Mouse (Mus musculus) heart, embryonic 10.5 days (tissue): Measurements from ENCODE around the gene Nrbp1. TPM values are rescaled to one million over a fixed set of nuclear protein-coding genes. Genes with fewer than 3 reads are reported as not detected.

Experiments
- DNase-seq: peaks from one replicate; pipeline ENCODE4 v3.0.0-alpha.2; 2017; ENCODE audit warnings: low spot score
- H3K27ac ChIP-seq: fragments of 300-500 bp; sonication (generic); 2 replicates; pipeline ENCODE4 v1.5.1; 2016; ENCODE audit warnings: mild to moderate bottlenecking
- H3K27me3 ChIP-seq: fragments of 300-500 bp; sonication (generic); 2 replicates; pipeline ENCODE4 v1.6.1; 2016; ENCODE audit warnings: mild to moderate bottlenecking; ENCODE audit not compliant: poor library complexity, insufficient read depth, severe bottlenecking
- H3K36me3 ChIP-seq: fragments of 300-500 bp; sonication (generic); 2 replicates; pipeline ENCODE4 v1.6.1; 2016; ENCODE audit warnings: mild to moderate bottlenecking, moderate library complexity
- H3K4me1 ChIP-seq: fragments of 300-500 bp; sonication (generic); 2 replicates; pipeline ENCODE4 v1.6.1; 2016; ENCODE audit warnings: mild to moderate bottlenecking
- H3K4me3 ChIP-seq: fragments of 300-500 bp; sonication (generic); 2 replicates; pipeline ENCODE4 v1.5.1; 2016; ENCODE audit warnings: mild to moderate bottlenecking, moderate library complexity
- H3K9me3 ChIP-seq: fragments of 300-500 bp; sonication (generic); 2 replicates; pipeline ENCODE4 v1.6.1; 2016; ENCODE audit warnings: mild to moderate bottlenecking, moderate library complexity
- WGBS: fragments of 180-500 bp; shearing (Covaris S2); methylation state at CpG from one replicate; pipeline ENCODE4 v1.1.7; 2016; 5-methylcytosine and 5-hydroxymethylcytosine counted together
- polyA plus RNA-seq: library from polyadenylated mRNA; unstranded; fragments of >200 nt; fragmentation: Nextera tagmentation; extraction: Ambion mirVana; gene quantifications from 2 replicates; pipeline ENCODE4 v1.2.1, GENCODE M21; 2016

Gene Nrbp1
- polyA plus RNA-seq, 1 experiment from 2014 or later = 153 TPM

DNA sequence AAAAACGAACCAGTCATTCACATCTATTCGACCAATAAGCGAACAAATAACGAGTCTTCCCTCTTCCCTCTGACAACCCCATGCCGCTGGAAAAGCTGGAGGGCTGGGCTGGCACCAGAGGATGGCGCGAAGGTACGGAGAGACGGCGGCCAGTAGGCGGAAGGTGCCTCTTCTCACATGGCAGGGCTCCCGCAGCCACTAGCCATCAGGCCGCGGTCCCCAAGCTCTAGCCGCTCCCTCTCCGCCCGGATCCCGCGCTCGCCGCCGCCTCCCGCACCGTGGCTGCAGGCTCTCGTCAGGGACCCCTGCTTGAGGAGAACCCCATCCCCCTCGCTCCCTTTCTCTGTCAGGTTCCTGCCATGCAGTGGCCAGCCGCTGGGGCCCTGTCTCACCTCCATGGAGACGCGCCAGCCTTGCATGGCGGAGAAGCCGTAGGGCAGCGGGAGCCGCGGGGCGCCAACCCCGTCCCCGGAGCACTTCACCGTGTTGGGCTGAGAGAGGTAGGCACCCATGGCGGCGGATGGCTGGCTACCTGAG, 20.7 kb upstream of the Nrbp1 start:
- Histone ChIP-seq H3K36me3 (no peaks in the 10 kb centered on the region), H3K9me3 (no peaks in the 10 kb centered on the region), H3K27me3 (no peaks in the 10 kb centered on the region), H3K4me1 (peaks cover 9% of the 10 kb centered on the region; the same call in 1 of the 2 replicates), H3K27ac (peak overlapping the region; percentile 97), H3K4me3 (peak overlapping the region; percentile 99)
- DNase-seq = no peak
- WGBS = under 1% methylated on average over 40 of the region's 40 CpGs

GRCm38 (mm10) chr5:31220448-31221303, 20.0 kb upstream of the Nrbp1 start, which contains the start of gene Ppm1g:
Ppm1g (minus strand) TSS chr5:31220687.
- DNase-seq = peak; percentile 97
- Histone ChIP-seq H3K27ac (peak within 1 kb of the TSS; percentile 97), H3K4me3 (peak within 1 kb of the TSS; percentile 99), H3K36me3 (no peaks in the 10 kb centered on the region), H3K9me3 (no peaks in the 10 kb centered on the region), H3K4me1 (peaks cover 9% of the 10 kb centered on the region; the same call in 1 of the 2 replicates), H3K27me3 (no peaks in the 10 kb centered on the region)
- under 1% methylated on average over 70 of the region's 70 CpGs for WGBS

DNA sequence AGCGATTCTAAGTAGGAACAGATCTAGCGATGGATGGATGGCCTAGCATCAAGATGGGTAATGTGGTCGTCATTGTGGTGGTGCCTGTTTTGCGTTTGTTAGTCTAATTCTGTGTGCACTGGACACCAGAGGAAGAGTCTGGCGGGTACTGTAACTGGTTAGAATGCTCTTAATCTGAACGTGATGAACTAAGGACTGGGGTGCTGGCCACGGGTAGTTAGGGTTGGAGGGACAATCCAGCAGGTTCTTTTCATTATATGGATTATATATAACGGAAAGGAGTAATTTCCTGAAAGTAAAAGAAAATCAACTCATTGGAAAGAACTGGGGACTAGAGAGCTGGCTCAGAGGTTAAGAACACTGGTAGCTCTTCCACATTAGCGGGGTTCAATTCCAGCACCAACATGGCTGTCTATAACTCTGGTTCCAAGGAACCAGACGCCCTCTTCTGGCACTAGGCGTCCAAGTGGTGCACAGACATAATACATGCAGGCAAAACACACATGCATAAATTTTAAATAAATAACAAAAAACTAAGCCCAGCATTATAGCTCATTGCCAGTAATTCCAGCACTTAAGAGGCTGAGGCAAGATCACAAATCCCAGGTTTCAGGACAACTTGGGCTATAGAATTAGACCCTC, 19.2 kb upstream of the Nrbp1 start:
- no peak for DNase-seq
- Histone ChIP-seq H3K9me3 (no peaks in the 10 kb centered on the region), H3K27ac (peak overlapping the region; percentile 97), H3K4me3 (peak overlapping the region; percentile 99), H3K27me3 (no peaks in the 10 kb centered on the region), H3K4me1 (peaks cover 9% of the 10 kb centered on the region; the same call in 1 of the 2 replicates), H3K36me3 (no peaks in the 10 kb centered on the region)
- 17% methylated on average over 11 of the region's 11 CpGs for WGBS

- Histone ChIP-seq H3K4me3 (no peak overlapping the region), H3K27me3 (no peaks in the 10 kb centered on the region), H3K27ac (no peak overlapping the region), H3K9me3 (no peaks in the 10 kb centered on the region), H3K4me1 (peaks cover 9% of the 10 kb centered on the region; the same call in 1 of the 2 replicates), H3K36me3 (no peaks in the 10 kb centered on the region)
- WGBS = 91% methylated on average over 9 of the region's 9 CpGs
- no peak for DNase-seq
Observed at GRCm38 (mm10) chr5:31222696-31223095, 18.0 kb upstream of the Nrbp1 start.

DNA sequence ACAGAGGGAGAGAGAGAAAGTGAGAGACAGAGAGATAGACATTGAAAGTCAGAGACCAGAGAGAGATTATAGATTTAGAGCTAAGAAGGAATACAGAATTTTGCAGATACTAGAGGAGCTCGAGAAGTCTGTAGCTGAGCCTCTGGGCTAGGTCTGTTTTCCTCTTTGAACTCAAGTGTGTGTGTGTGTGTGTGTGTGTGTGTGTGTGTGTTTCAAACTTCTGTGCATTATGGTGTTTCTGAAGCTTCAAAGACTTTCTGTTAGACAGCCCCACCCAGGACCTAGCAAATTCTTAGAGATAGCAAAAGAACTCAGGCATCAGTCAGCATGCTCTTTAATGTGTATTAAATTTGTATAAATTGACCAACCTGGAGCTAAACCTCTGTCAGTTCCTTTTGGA, 14.0 kb upstream of the Nrbp1 start:
- no peak for DNase-seq
- Histone ChIP-seq H3K27ac (no peak overlapping the region), H3K4me1 (no peaks in the 10 kb centered on the region), H3K4me3 (no peak overlapping the region), H3K36me3 (no peaks in the 10 kb centered on the region), H3K9me3 (no peaks in the 10 kb centered on the region), H3K27me3 (no peaks in the 10 kb centered on the region)
- 76% methylated on average over 1 of the region's 1 CpGs for WGBS

- Histone ChIP-seq H3K9me3 (no peaks in the 10 kb centered on the region), H3K4me1 (0 out of 2 replicates have a peak, but pooled peaks cover 8% of the 10 kb centered on the region), H3K27me3 (no peaks in the 10 kb centered on the region), H3K27ac (peak overlapping the region; percentile 97), H3K36me3 (peaks cover 30% of the 10 kb centered on the region), H3K4me3 (peak overlapping the region; percentile 94)
- under 1% methylated on average over 13 of the region's 13 CpGs for WGBS
- no peak for DNase-seq
Observed at GRCm38 (mm10) chr5:31241522-31242034, 914 bp downstream of the Nrbp1 start.

DNA sequence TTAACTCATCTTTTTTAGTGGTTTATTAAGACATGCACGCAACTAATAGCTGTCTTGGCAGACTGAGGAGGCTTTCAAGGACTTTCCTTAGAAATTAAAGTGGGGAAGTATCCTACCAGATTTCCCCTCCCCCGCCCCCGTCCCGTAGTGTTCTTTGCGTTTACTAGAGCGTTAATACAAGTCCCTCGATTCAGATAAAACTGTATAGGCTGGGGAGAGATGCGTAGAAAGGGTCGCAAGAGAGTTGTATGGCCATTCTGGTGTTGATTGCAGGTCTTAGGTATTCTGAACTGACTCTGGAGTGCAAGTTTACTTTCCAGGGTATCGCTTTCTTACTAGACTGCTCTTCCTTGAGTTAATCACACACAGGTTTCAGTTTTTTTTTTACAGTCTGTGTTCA, 1.5 kb downstream of the Nrbp1 start:
- Histone ChIP-seq H3K27ac (no peak overlapping the region), H3K4me3 (peak overlapping the region; percentile 94), H3K9me3 (no peaks in the 10 kb centered on the region), H3K36me3 (peaks cover 37% of the 10 kb centered on the region), H3K4me1 (0 out of 2 replicates have a peak, but pooled peaks cover 8% of the 10 kb centered on the region), H3K27me3 (no peaks in the 10 kb centered on the region)
- WGBS = 30% methylated on average over 10 of the region's 10 CpGs
- DNase-seq = no peak

GRCm38 (mm10) chr5:31250716-31251115, 10.1 kb downstream of the Nrbp1 start:
- H3K4me3 ChIP-seq = peak overlapping the region; percentile 59
- DNase-seq = no peak
- peaks cover 49% of the 10 kb centered on the region for H3K4me1 ChIP-seq

GRCm38 (mm10) chr5:31251541-31252101, 11.0 kb downstream of the Nrbp1 start, which contains the start of gene Krtcap3:
Krtcap3 (plus strand) TSS chr5:31251691.
- H3K36me3 ChIP-seq = peaks cover 90% of the 10 kb centered on the region
- peaks cover 49% of the 10 kb centered on the region for H3K4me1 ChIP-seq
- no peaks in the 10 kb centered on the region for H3K9me3 ChIP-seq
- H3K4me3 ChIP-seq = peak within 1 kb of the TSS; percentile 59
- no peak for DNase-seq
- WGBS = 15% methylated on average over 44 of the region's 47 CpGs
- peak within 1 kb of the TSS; percentile 81 for H3K27ac ChIP-seq
- no peaks in the 10 kb centered on the region for H3K27me3 ChIP-seq

More at GRCm38 (mm10) chr5:31250716-31251115, 10.1 kb downstream of the Nrbp1 start:
- WGBS = 60% methylated on average over 4 of the region's 4 CpGs
- Histone ChIP-seq H3K27ac (peak overlapping the region; percentile 81), H3K27me3 (no peaks in the 10 kb centered on the region), H3K36me3 (peaks cover 96% of the 10 kb centered on the region), H3K9me3 (no peaks in the 10 kb centered on the region)

DNA sequence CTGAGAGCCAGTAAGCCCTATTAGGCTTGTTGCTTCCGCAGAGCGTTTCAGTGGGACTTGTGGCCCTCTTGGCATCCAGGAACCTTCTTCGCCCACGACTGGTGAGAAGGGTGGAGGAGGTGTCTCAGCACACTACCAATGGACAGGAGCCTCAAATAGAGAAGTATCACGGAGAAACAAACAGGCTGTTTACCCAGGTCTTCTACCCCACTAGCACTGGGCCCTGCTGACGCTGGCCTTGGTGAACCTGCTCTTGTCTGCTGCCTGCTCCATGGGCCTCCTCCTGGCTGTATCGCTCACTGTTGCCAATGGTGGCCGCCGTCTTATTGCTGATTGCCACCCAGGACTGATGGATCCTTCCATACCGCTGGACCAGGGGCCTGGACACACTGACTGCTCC, 11.5 kb downstream of the Nrbp1 start:
- Histone ChIP-seq H3K27ac (peak overlapping the region; percentile 81; the same call in 1 of the 2 replicates), H3K4me1 (peaks cover 49% of the 10 kb centered on the region)
- peak; percentile 73 for DNase-seq

GRCm38 (mm10) chr5:31252795-31253545, 12.3 kb downstream of the Nrbp1 start:
- WGBS = 80% methylated on average over 16 of the region's 16 CpGs
- DNase-seq = peak; percentile 66
- Histone ChIP-seq H3K9me3 (no peaks in the 10 kb centered on the region), H3K27ac (peak overlapping the region; percentile 81), H3K4me1 (peaks cover 49% of the 10 kb centered on the region), H3K27me3 (no peaks in the 10 kb centered on the region), H3K4me3 (no peak overlapping the region), H3K36me3 (peaks cover 85% of the 10 kb centered on the region)

More for the DNA sequence above, 11.5 kb downstream of the Nrbp1 start:
- Histone ChIP-seq H3K9me3 (no peaks in the 10 kb centered on the region), H3K27me3 (no peaks in the 10 kb centered on the region), H3K4me3 (peak overlapping the region; percentile 59), H3K36me3 (peaks cover 87% of the 10 kb centered on the region)
- 49% methylated on average over 10 of the region's 10 CpGs for WGBS

DNA sequence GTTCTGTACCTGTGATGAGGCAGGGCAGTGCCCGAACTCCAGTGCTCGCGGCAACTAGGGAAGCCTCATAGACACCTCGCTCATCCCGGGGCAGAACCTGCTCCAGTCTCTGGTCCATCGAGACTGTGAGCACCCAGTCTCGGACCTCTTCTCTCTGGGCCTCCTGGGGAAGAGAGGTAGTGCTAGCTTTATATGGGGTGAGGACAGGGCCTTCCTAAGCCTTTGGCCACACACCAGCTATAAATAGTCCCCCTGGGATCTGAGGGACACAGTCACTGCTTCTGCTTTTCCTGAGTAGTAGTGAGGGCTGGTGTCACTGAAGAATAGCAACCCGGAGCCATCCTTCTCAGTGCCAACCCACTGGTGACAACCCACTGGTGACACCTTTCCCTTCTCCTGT, 13.1 kb downstream of the Nrbp1 start:
- peaks cover 49% of the 10 kb centered on the region for H3K4me1 ChIP-seq
- DNase-seq = peak; percentile 77
- H3K27me3 ChIP-seq = no peaks in the 10 kb centered on the region
- WGBS = 75% methylated on average over 8 of the region's 8 CpGs
- H3K9me3 ChIP-seq = no peaks in the 10 kb centered on the region
- H3K36me3 ChIP-seq = peaks cover 84% of the 10 kb centered on the region
- peak overlapping the region; percentile 75 for H3K27ac ChIP-seq
- H3K4me3 ChIP-seq = no peak overlapping the region
